Mouse (Mus musculus): ENCODE data around the gene Tnfsf13b. TPM values are rescaled to one million over a fixed set of nuclear protein-coding genes. Genes with fewer than 3 reads are reported as not detected.

The Tnfsf13b gene
- 1 to 10 TPM; 2.0 to 3.3 TPM for total RNA-seq (2021)
- long read RNA-seq, partial matches to known transcripts = 0 of 1 reads
- long read RNA-seq, other reads (novel, unspliced or antisense) = 0 of 1 reads

GRCm38 (mm10) chr8:10006156-10006985 lies at the start of gene Tnfsf13b:
TSS of gene Tnfsf13b (plus strand) at chr8:10006467.
- no peak for DNase-seq (ENCODE audit: low spot score in 2 of 2)

GRCm38 (mm10) chr8:9958338-9958737 lies 47.9 kb upstream of the Tnfsf13b start:
- DNase-seq (ENCODE audit: low spot score in 2 of 2) = no peak

- no peak for DNase-seq (ENCODE audit: low spot score in 2 of 2)
Observed at GRCm38 (mm10) chr8:9959919-9960318, 46.3 kb upstream of the Tnfsf13b start.

GRCm38 (mm10) chr8:9971866-9972265 lies 34.4 kb upstream of the Tnfsf13b start:
- DNase-seq (ENCODE audit: low spot score in 2 of 2) = no peak

- DNase-seq (ENCODE audit: low spot score in 2 of 2) = no peak
Observed at GRCm38 (mm10) chr8:9975276-9975675, 31.0 kb upstream of the Tnfsf13b start.

- peak; percentile 98 to 99 for DNase-seq (ENCODE audit: low spot score in 2 of 2)
Observed at GRCm38 (mm10) chr8:9975898-9976611, 30.2 kb upstream of the Tnfsf13b start.

- no peak for DNase-seq (ENCODE audit: low spot score in 2 of 2)
Observed at GRCm38 (mm10) chr8:9977016-9977415, 29.3 kb upstream of the Tnfsf13b start.

- peak; percentile 98 to 99 for DNase-seq (ENCODE audit: low spot score in 2 of 2)
Observed at GRCm38 (mm10) chr8:9977573-9978314, 28.5 kb upstream of the Tnfsf13b start, which contains the start of the genes Lig4 and Abhd13. TSS of gene Lig4 (minus strand) at chr8:9977686. TSS of gene Abhd13 (plus strand) at chr8:9977707.

GRCm38 (mm10) chr8:9978475-9979230 lies 27.6 kb upstream of the Tnfsf13b start:
- DNase-seq (ENCODE audit: low spot score in 2 of 2) = no peak

GRCm38 (mm10) chr8:9979746-9980145 lies 26.5 kb upstream of the Tnfsf13b start:
- no peak for DNase-seq (ENCODE audit: low spot score in 2 of 2)

GRCm38 (mm10) chr8:9980188-9980587 lies 26.1 kb upstream of the Tnfsf13b start:
- DNase-seq (ENCODE audit: low spot score in 2 of 2) = no peak

GRCm38 (mm10) chr8:10004115-10004514 lies 2.2 kb upstream of the Tnfsf13b start:
- peak in 1 of 2 experiments; percentile 8 for DNase-seq (ENCODE audit: low spot score in 2 of 2)

- DNase-seq (ENCODE audit: low spot score in 2 of 2) = peak in 1 of 2 experiments; percentile 44
Observed at GRCm38 (mm10) chr8:10006986-10007659, 856 bp downstream of the Tnfsf13b start.

- no peak for DNase-seq (ENCODE audit: low spot score in 2 of 2)
Observed at GRCm38 (mm10) chr8:10007660-10008028, 1.4 kb downstream of the Tnfsf13b start.

GRCm38 (mm10) chr8:10016252-10016651 lies 10.0 kb downstream of the Tnfsf13b start:
- DNase-seq (ENCODE audit: low spot score in 2 of 2) = peak in 1 of 2 experiments; percentile 16

- DNase-seq (ENCODE audit: low spot score in 2 of 2) = peak in 1 of 2 experiments; percentile 48
Observed at GRCm38 (mm10) chr8:10017231-10017630, 11.0 kb downstream of the Tnfsf13b start.

- DNase-seq (ENCODE audit: low spot score in 2 of 2) = peak in 1 of 2 experiments; percentile 12
Observed at GRCm38 (mm10) chr8:10030320-10031060, 24.2 kb downstream of the Tnfsf13b start.

GRCm38 (mm10) chr8:10031177-10031576 lies 24.9 kb downstream of the Tnfsf13b start:
- no peak for DNase-seq (ENCODE audit: low spot score in 2 of 2)

GRCm38 (mm10) chr8:10040866-10041265 lies 34.6 kb downstream of the Tnfsf13b start:
- DNase-seq (ENCODE audit: low spot score in 2 of 2) = no peak
